Mouse (Mus musculus) forebrain, embryonic 16.5 days (tissue): ENCODE results near the gene Dmrtb1. TPM values are rescaled to one million over a fixed set of nuclear protein-coding genes. Genes with fewer than 3 reads are reported as not detected.

Source experiments
- ATAC-seq: fragments of 200-750 bp; cut with Nextera tagmentation; 2 replicates; pipeline ENCODE4 v1.8.0; 2017; ENCODE audit warnings: mild to moderate bottlenecking, moderate library complexity
- H3K27ac ChIP-seq: fragments of 300-500 bp; sonication (generic); 2 replicates; pipeline ENCODE4 v1.5.1; 2014; ENCODE audit warnings: low read length, control low read depth
- H3K27me3 ChIP-seq: fragments of 300-500 bp; sonication (generic); replicated peaks from 2 replicates; pipeline ENCODE4 v1.6.1; 2014; ENCODE audit warnings: low read length; ENCODE audit not compliant: control insufficient read depth, insufficient read depth
- H3K36me3 ChIP-seq: fragments of 300-500 bp; sonication (generic); 2 replicates; pipeline ENCODE4 v1.6.1; 2014; ENCODE audit not compliant: control insufficient read depth, insufficient read depth
- H3K4me1 ChIP-seq: fragments of 300-500 bp; sonication (generic); replicated peaks from 2 replicates; pipeline ENCODE4 v1.6.1; 2014; ENCODE audit warnings: low read length; ENCODE audit not compliant: control insufficient read depth, insufficient read depth
- H3K4me2 ChIP-seq: fragments of 300-500 bp; sonication (generic); 2 replicates; pipeline ENCODE4 v1.6.1; 2014; ENCODE audit warnings: mild to moderate bottlenecking, low read length, control low read depth
- H3K4me3 ChIP-seq: fragments of 300-500 bp; sonication (generic); replicated peaks from 2 replicates; pipeline ENCODE4 v1.5.1; 2014; ENCODE audit warnings: mild to moderate bottlenecking, low read length, control low read depth
- H3K9ac ChIP-seq: fragments of 300-500 bp; sonication (generic); replicated peaks from 2 replicates; pipeline ENCODE4 v1.6.1; 2014; ENCODE audit warnings: low read depth, low read length, control low read depth
- H3K9me3 ChIP-seq: fragments of 300-500 bp; sonication (generic); 2 replicates; pipeline ENCODE4 v1.6.1; 2016; ENCODE audit warnings: low read length; ENCODE audit not compliant: control insufficient read depth
- WGBS: fragments of 180-500 bp; shearing (Covaris S2); extraction: QIAGEN DNeasy Blood & Tissue Kit; methylation state at CpG from one replicate; pipeline ENCODE4 v1.1.7; 2014; 5-methylcytosine and 5-hydroxymethylcytosine counted together
- microRNA-seq: library from miRNA; unstranded; fragments of <30 nt; microRNA quantifications from one replicate; pipeline ENCODE4, GENCODE M21; 2017
- polyA plus RNA-seq: library from polyadenylated mRNA; unstranded; fragments of >200 nt; fragmentation: Nextera tagmentation; extraction: Ambion mirVana; gene quantifications from 2 replicates; pipeline ENCODE4 v1.2.1, GENCODE M21; 2015

The Dmrtb1 gene
- polyA plus RNA-seq, 1 experiment from 2014 or later = 18.0 TPM

GRCm38 (mm10) chr4:107637670-107638069, 46.4 kb downstream of the Dmrtb1 start:
- H3K9me3 ChIP-seq = no peaks in the 10 kb centered on the region
- no peak overlapping the region for H3K4me2 ChIP-seq
- 58% methylated on average over 3 of the region's 3 CpGs for WGBS
- H3K4me3 ChIP-seq = no peak overlapping the region
- no peaks in the 10 kb centered on the region for H3K4me1 ChIP-seq
- no peak overlapping the region for H3K9ac ChIP-seq
- no peak overlapping the region for H3K27ac ChIP-seq
- H3K27me3 ChIP-seq = no peaks in the 10 kb centered on the region
- no peak for ATAC-seq
- no peaks in the 10 kb centered on the region for H3K36me3 ChIP-seq

- Histone ChIP-seq H3K9ac (no peak overlapping the region), H3K9me3 (no peaks in the 10 kb centered on the region), H3K4me2 (no peak overlapping the region), H3K27ac (no peak overlapping the region), H3K4me1 (no peaks in the 10 kb centered on the region), H3K27me3 (no peaks in the 10 kb centered on the region), H3K4me3 (no peak overlapping the region), H3K36me3 (no peaks in the 10 kb centered on the region)
- WGBS = 77% methylated on average over 6 of the region's 6 CpGs
- no peak for ATAC-seq
Observed at GRCm38 (mm10) chr4:107636099-107636498, 47.9 kb downstream of the Dmrtb1 start.

GRCm38 (mm10) chr4:107634631-107635030, 49.4 kb downstream of the Dmrtb1 start:
- no peak for ATAC-seq
- H3K9me3 ChIP-seq = no peaks in the 10 kb centered on the region
- H3K27me3 ChIP-seq = no peaks in the 10 kb centered on the region
- no peaks in the 10 kb centered on the region for H3K4me1 ChIP-seq
- WGBS = 80% methylated on average over 6 of the region's 6 CpGs
- H3K27ac ChIP-seq = no peak overlapping the region
- H3K36me3 ChIP-seq = no peaks in the 10 kb centered on the region
- no peak overlapping the region for H3K4me2 ChIP-seq
- no peak overlapping the region for H3K9ac ChIP-seq
- no peak overlapping the region for H3K4me3 ChIP-seq

GRCm38 (mm10) chr4:107628921-107629411, 55.1 kb downstream of the Dmrtb1 start:
- Histone ChIP-seq H3K4me2 (no peak overlapping the region), H3K4me3 (no peak overlapping the region), H3K27me3 (no peaks in the 10 kb centered on the region), H3K4me1 (no peaks in the 10 kb centered on the region), H3K9ac (no peak overlapping the region), H3K27ac (no peak overlapping the region), H3K36me3 (no peaks in the 10 kb centered on the region), H3K9me3 (no peaks in the 10 kb centered on the region)
- no peak for ATAC-seq
- 72% methylated on average over 17 of the region's 17 CpGs for WGBS

GRCm38 (mm10) chr4:107628226-107628625, 55.8 kb downstream of the Dmrtb1 start:
- no peak overlapping the region for H3K4me3 ChIP-seq
- H3K4me1 ChIP-seq = no peaks in the 10 kb centered on the region
- H3K4me2 ChIP-seq = no peak overlapping the region
- no peaks in the 10 kb centered on the region for H3K9me3 ChIP-seq
- no peaks in the 10 kb centered on the region for H3K27me3 ChIP-seq
- no peak overlapping the region for H3K9ac ChIP-seq
- H3K36me3 ChIP-seq = no peaks in the 10 kb centered on the region
- no peak for ATAC-seq
- 78% methylated on average over 4 of the region's 4 CpGs for WGBS
- H3K27ac ChIP-seq = no peak overlapping the region

Small RNA genes lying within 50 kb of the gene (microRNA-seq; reads per million reads assigned to microRNA genes)
- gene Gm25123 = not detected

Other genes starting within 250 kb of the Dmrtb1 start
- 1.1 TPM in 2 replicates for gene Glis1, start 249.6 kb downstream of the Dmrtb1 start, polyA plus RNA-seq
- 70.4 and 71.8 TPM in 2 replicates for gene Lrp8, start 118.0 kb upstream of the Dmrtb1 start, polyA plus RNA-seq
- gene Magoh, start 195.5 kb upstream of the Dmrtb1 start, polyA plus RNA-seq = 118 and 122 TPM in 2 replicates
- gene 0610037L13Rik, start 205.6 kb upstream of the Dmrtb1 start, polyA plus RNA-seq = 99.3 and 99.9 TPM in 2 replicates
- gene Cpt2, start 239.4 kb upstream of the Dmrtb1 start, polyA plus RNA-seq = 10.4 and 16.3 TPM in 2 replicates